Mouse (Mus musculus) neutrophil, adult 5-6 weeks (primary cell): ENCODE data around the gene Etl4. TPM values are rescaled to one million over a fixed set of nuclear protein-coding genes. Genes with fewer than 3 reads are reported as not detected.
"Not testable (repeated sequence)": the region's sequence is repeated elsewhere in the genome, so short reads cannot be mapped to it uniquely, and the experiment has no call there.

ENCODE experiments used
- ATAC-seq: fragments of 151-379, 151-347 bp; 2 replicates; pipeline ENCODE4 v1.8.0; 2017; ENCODE audit warnings: mild to moderate bottlenecking, moderate TSS enrichment; ENCODE audit not compliant: insufficient number of reproducible peaks, poor library complexity, low FRiP score, severe bottlenecking; ENCODE audit errors: extremely low read depth
- total RNA-seq: library from RNA; stranded (forward); fragments of 200-1000 nt; gene quantifications from 2 replicates; pipeline ENCODE4 v1.2.3, GENCODE M21; 2017

The Etl4 gene
- total RNA-seq, 1 experiment from 2014 or later, result 0.35 TPM

GRCm38 (mm10) chr2:20138426-20138825, 228.8 kb downstream of the Etl4 start:
- no peak for ATAC-seq

- ATAC-seq, result no peak
Measured at GRCm38 (mm10) chr2:20145368-20145767, 235.8 kb downstream of the Etl4 start.

GRCm38 (mm10) chr2:20167073-20167472, 257.5 kb downstream of the Etl4 start:
- ATAC-seq, result no peak

GRCm38 (mm10) chr2:20167566-20167965, 258.0 kb downstream of the Etl4 start:
- ATAC-seq, result no peak

GRCm38 (mm10) chr2:20168156-20168555, 258.6 kb downstream of the Etl4 start:
- no peak for ATAC-seq

- not testable (repeated sequence) for ATAC-seq
Measured at GRCm38 (mm10) chr2:20176456-20177184, 267.0 kb downstream of the Etl4 start.

GRCm38 (mm10) chr2:20177236-20177635, 267.7 kb downstream of the Etl4 start:
- ATAC-seq, result not testable (repeated sequence)

GRCm38 (mm10) chr2:20180561-20180960, 271.0 kb downstream of the Etl4 start:
- ATAC-seq, result not testable (repeated sequence)

GRCm38 (mm10) chr2:20187223-20187622, 277.6 kb downstream of the Etl4 start:
- ATAC-seq, result not testable (repeated sequence)

- ATAC-seq, result no peak
Measured at GRCm38 (mm10) chr2:20203011-20203410, 293.4 kb downstream of the Etl4 start.

- no peak for ATAC-seq
Measured at GRCm38 (mm10) chr2:20206647-20207046, 297.1 kb downstream of the Etl4 start.

- ATAC-seq, result no peak
Measured at GRCm38 (mm10) chr2:20208683-20209194, 299.2 kb downstream of the Etl4 start.

GRCm38 (mm10) chr2:20209359-20209758, 299.8 kb downstream of the Etl4 start:
- no peak for ATAC-seq

- ATAC-seq, result no peak
Measured at GRCm38 (mm10) chr2:20216275-20216674, 306.7 kb downstream of the Etl4 start.

GRCm38 (mm10) chr2:20216686-20217437, 307.3 kb downstream of the Etl4 start:
- no peak for ATAC-seq

- no peak for ATAC-seq
Measured at GRCm38 (mm10) chr2:20231371-20231770, 321.8 kb downstream of the Etl4 start.

GRCm38 (mm10) chr2:20248043-20248664, 338.6 kb downstream of the Etl4 start:
- ATAC-seq, result no peak

- ATAC-seq, result no peak
Measured at GRCm38 (mm10) chr2:20249403-20249802, 339.8 kb downstream of the Etl4 start.

- no peak for ATAC-seq
Measured at GRCm38 (mm10) chr2:20276124-20276523, 366.5 kb downstream of the Etl4 start.

- ATAC-seq, result no peak
Measured at GRCm38 (mm10) chr2:20281903-20282302, 372.3 kb downstream of the Etl4 start.
